Mouse (Mus musculus): ENCODE data around the gene Crygs.

Gene Crygs
- long read RNA-seq, experiment 1, result 0 reads
- long read RNA-seq, experiment 2, result 0 reads

GRCm38 (mm10) chr16:22811477-22811876, at the start of gene Crygs:
Gene Crygs, minus strand, starts transcription at chr16:22811577.
- intact Hi-C loops (cut with DNase I), result no loop called here

- intact Hi-C loops (cut with DNase I), result no loop called here
Observed at GRCm38 (mm10) chr16:22857431-22858113, 46.2 kb upstream of the Crygs start, which contains the start of the genes Tbccd1 and Dnajb11. Gene Tbccd1, minus strand, starts transcription at chr16:22857669. Gene Dnajb11, plus strand, starts transcription at chr16:22857845.

- intact Hi-C loops (cut with DNase I), result no loop called here
Observed at GRCm38 (mm10) chr16:22856773-22857172, 45.4 kb upstream of the Crygs start.

- intact Hi-C loops (cut with DNase I), result no loop called here
Observed at GRCm38 (mm10) chr16:22852709-22853108, 41.3 kb upstream of the Crygs start.

GRCm38 (mm10) chr16:22848331-22848730, 37.0 kb upstream of the Crygs start:
- intact Hi-C loops (cut with DNase I), result no loop called here

GRCm38 (mm10) chr16:22847686-22848085, 36.3 kb upstream of the Crygs start:
- intact Hi-C loops (cut with DNase I), result no loop called here

GRCm38 (mm10) chr16:22845481-22845880, 34.1 kb upstream of the Crygs start:
- intact Hi-C loops (cut with DNase I), result no loop called here

GRCm38 (mm10) chr16:22844834-22845233, 33.5 kb upstream of the Crygs start:
- intact Hi-C loops (cut with DNase I), result no loop called here

- intact Hi-C loops (cut with DNase I), result no loop called here
Observed at GRCm38 (mm10) chr16:22844061-22844801, 32.9 kb upstream of the Crygs start.

- intact Hi-C loops (cut with DNase I), result no loop called here
Observed at GRCm38 (mm10) chr16:22842871-22843270, 31.5 kb upstream of the Crygs start.

- intact Hi-C loops (cut with DNase I), result no loop called here
Observed at GRCm38 (mm10) chr16:22839146-22839857, 27.9 kb upstream of the Crygs start.

- intact Hi-C loops (cut with DNase I), result no loop called here
Observed at GRCm38 (mm10) chr16:22832932-22833525, 21.7 kb upstream of the Crygs start.

GRCm38 (mm10) chr16:22820731-22821130, 9.4 kb upstream of the Crygs start:
- intact Hi-C loops (cut with DNase I), result no loop called here

GRCm38 (mm10) chr16:22807468-22808070, 3.8 kb downstream of the Crygs start:
- intact Hi-C loops (cut with DNase I), result loop anchor here (2.0 to 5.0 kb wide), 2 partner anchors 85 to 243 kb away; no protein-coding TSS in a partner anchor

GRCm38 (mm10) chr16:22802786-22803185, 8.6 kb downstream of the Crygs start:
- intact Hi-C loops (cut with DNase I), result loop anchor here (2.0 kb wide), 1 partner anchor 500 kb away; no protein-coding TSS in a partner anchor

- intact Hi-C loops (cut with DNase I), result no loop called here
Observed at GRCm38 (mm10) chr16:22800849-22801109, 10.6 kb downstream of the Crygs start.

- intact Hi-C loops (cut with DNase I), result no loop called here
Observed at GRCm38 (mm10) chr16:22800026-22800848, 11.1 kb downstream of the Crygs start.

GRCm38 (mm10) chr16:22798520-22798919, 12.9 kb downstream of the Crygs start:
- intact Hi-C loops (cut with DNase I), result no loop called here

GRCm38 (mm10) chr16:22797521-22797920, 13.9 kb downstream of the Crygs start:
- intact Hi-C loops (cut with DNase I), result no loop called here

GRCm38 (mm10) chr16:22795497-22795896, 15.9 kb downstream of the Crygs start:
- intact Hi-C loops (cut with DNase I), result no loop called here

Measured in adrenal gland (tissue).